ENCODE assay signal across 19 mouse cellular contexts in genomic region chr5:91124140-91124539, GRCm38 (mm10). TPM values are rescaled to one million over a fixed set of nuclear protein-coding genes. Genes with fewer than 3 reads are reported as not detected.
"Had no signal": no experiment of that assay in that cellular context is flagged by ENCODE, and none has a peak within 500 bp of the region (broad histone marks: within the 10 kb centered on the region; RNA-seq: fewer than 3 reads in every experiment).

No protein-coding gene starts in this region.

- DNase-seq: lung, adult 2 months; lung, postnatal 14 days; lung, postnatal 36 days; right cerebral cortex, postnatal 14 days; thymus, adult 2 months; thymus, postnatal 25 days had no signal

- ATAC-seq: lung, postnatal 0 days; midbrain, embryonic 13.5 days; midbrain, embryonic 15.5 days had no signal

RNA-seq across cellular contexts. Expression of gene Areg, which starts 15.3 kb away (rescaled TPM):
- total RNA-seq: megakaryocyte progenitor cell, adult 5-6 weeks; neutrophil, adult 5-6 weeks had no signal
- polyA plus RNA-seq: macrophage; midbrain, embryonic 11.5 days; midbrain, embryonic 13.5 days; spleen, adult 2 months; testis, adult 2 months had no signal

RNA-seq across cellular contexts. Expression of gene Ereg, which starts 49.7 kb away (rescaled TPM):
- total RNA-seq: megakaryocyte progenitor cell, adult 5-6 weeks; midbrain, postnatal 0 days; monocyte, adult 5-6 weeks had no signal
- polyA plus RNA-seq: macrophage; midbrain, embryonic 11.5 days; midbrain, embryonic 13.5 days; midbrain, embryonic 15.5 days; midbrain, postnatal 0 days; neural tube, embryonic 12.5 days; neural tube, embryonic 14.5 days; spleen, adult 2 months; testis, adult 2 months had no signal
